Mouse (Mus musculus) cerebellum, adult 8-10 months (tissue): Measurements from ENCODE around the gene Ptpn21.

Source experiments
- DNase-seq: peaks from one replicate; pipeline ENCODE4 v3.0.0; 2022

The Ptpn21 gene

GRCm38 (mm10) chr12:98736951-98737800 lies at the start of gene Ptpn21:
Ptpn21 (minus strand) TSS chr12:98737405.
- DNase-seq, result no peak

- no peak for DNase-seq
Observed at GRCm38 (mm10) chr12:98784251-98784650, 47.0 kb upstream of the Ptpn21 start.

GRCm38 (mm10) chr12:98779148-98779547 lies 41.9 kb upstream of the Ptpn21 start:
- DNase-seq, result peak; percentile 20

- no peak for DNase-seq
Observed at GRCm38 (mm10) chr12:98777509-98777908, 40.3 kb upstream of the Ptpn21 start.

- DNase-seq, result no peak
Observed at GRCm38 (mm10) chr12:98766241-98766640, 29.0 kb upstream of the Ptpn21 start.

GRCm38 (mm10) chr12:98759700-98760099 lies 22.5 kb upstream of the Ptpn21 start:
- no peak for DNase-seq

GRCm38 (mm10) chr12:98757636-98758035 lies 20.4 kb upstream of the Ptpn21 start:
- DNase-seq, result no peak

- DNase-seq, result no peak
Observed at GRCm38 (mm10) chr12:98747380-98747753, 10.2 kb upstream of the Ptpn21 start.

GRCm38 (mm10) chr12:98746746-98747379 lies 9.7 kb upstream of the Ptpn21 start, which contains the start of gene Zc3h14:
Zc3h14 (plus strand) TSS chr12:98746964.
- peak; percentile 93 for DNase-seq

GRCm38 (mm10) chr12:98746131-98746530 lies 8.9 kb upstream of the Ptpn21 start:
- no peak for DNase-seq

- DNase-seq, result no peak
Observed at GRCm38 (mm10) chr12:98745626-98746025, 8.4 kb upstream of the Ptpn21 start.

- no peak for DNase-seq
Observed at GRCm38 (mm10) chr12:98741011-98741501, 3.9 kb upstream of the Ptpn21 start.

GRCm38 (mm10) chr12:98737801-98738350 lies 671 bp upstream of the Ptpn21 start:
- no peak for DNase-seq

- DNase-seq, result no peak
Observed at GRCm38 (mm10) chr12:98734880-98735801, 2.1 kb downstream of the Ptpn21 start.

- DNase-seq, result peak; percentile 89
Observed at GRCm38 (mm10) chr12:98734246-98734879, 2.8 kb downstream of the Ptpn21 start.

- no peak for DNase-seq
Observed at GRCm38 (mm10) chr12:98733776-98734175, 3.4 kb downstream of the Ptpn21 start.

- DNase-seq, result no peak
Observed at GRCm38 (mm10) chr12:98733165-98733564, 4.0 kb downstream of the Ptpn21 start.

- DNase-seq, result peak; percentile 75
Observed at GRCm38 (mm10) chr12:98730682-98731081, 6.5 kb downstream of the Ptpn21 start.

- no peak for DNase-seq
Observed at GRCm38 (mm10) chr12:98727186-98727585, 10.0 kb downstream of the Ptpn21 start.

GRCm38 (mm10) chr12:98726078-98726477 lies 11.1 kb downstream of the Ptpn21 start:
- no peak for DNase-seq

- DNase-seq, result no peak
Observed at GRCm38 (mm10) chr12:98724976-98725375, 12.2 kb downstream of the Ptpn21 start.

- DNase-seq, result no peak
Observed at GRCm38 (mm10) chr12:98724224-98724623, 13.0 kb downstream of the Ptpn21 start.
